Mouse (Mus musculus): Measurements from ENCODE around the gene Wdr83. TPM values are rescaled to one million over a fixed set of nuclear protein-coding genes. Genes with fewer than 3 reads are reported as not detected.

The Wdr83 gene
- polyA plus RNA-seq, 1 experiment from 2014 or later: 56.1 TPM

Small RNA genes lying within 50 kb of the gene (microRNA-seq; reads per million reads assigned to microRNA genes)
- gene Gm23388: 30.5 reads per million, percentile 41 among the genes with 10 or more reads in this experiment
- 3.4 reads per million, percentile 16 among the genes with 10 or more reads in this experiment for gene Mir7070

Other genes starting within 250 kb of the Wdr83 start
- gene Gadd45gip1, start 249.8 kb downstream of the Wdr83 start, polyA plus RNA-seq (2014; fragmentation: Nextera tagmentation; extraction: Ambion mirVana): 37.3 and 37.8 TPM in 2 replicates
- 87.7 and 100 TPM in 2 replicates for gene Rad23a, start 240.6 kb downstream of the Wdr83 start, polyA plus RNA-seq (2014; fragmentation: Nextera tagmentation; extraction: Ambion mirVana)
- gene Calr, start 234.4 kb downstream of the Wdr83 start, polyA plus RNA-seq (2014; fragmentation: Nextera tagmentation; extraction: Ambion mirVana): 708 and 747 TPM in 2 replicates
- gene Farsa, start 224.3 kb downstream of the Wdr83 start, polyA plus RNA-seq (2014; fragmentation: Nextera tagmentation; extraction: Ambion mirVana): 77.4 and 84.4 TPM in 2 replicates
- gene Syce2, start 209.2 kb downstream of the Wdr83 start, polyA plus RNA-seq (2014; fragmentation: Nextera tagmentation; extraction: Ambion mirVana): 53.2 and 58.8 TPM in 2 replicates
- gene Gcdh, start 187.4 kb downstream of the Wdr83 start, polyA plus RNA-seq (2014; fragmentation: Nextera tagmentation; extraction: Ambion mirVana): 24.6 and 31.8 TPM in 2 replicates
- gene Klf1, start 179.4 kb downstream of the Wdr83 start, polyA plus RNA-seq (2014; fragmentation: Nextera tagmentation; extraction: Ambion mirVana): 13.7 and 14.4 TPM in 2 replicates
- gene Dnase2a, start 172.7 kb downstream of the Wdr83 start, polyA plus RNA-seq (2014; fragmentation: Nextera tagmentation; extraction: Ambion mirVana): 4.3 and 4.6 TPM in 2 replicates
- 8.8 and 10.2 TPM in 2 replicates for gene Mast1, start 143.9 kb downstream of the Wdr83 start, polyA plus RNA-seq (2014; fragmentation: Nextera tagmentation; extraction: Ambion mirVana)
- gene Rtbdn, start 134.3 kb downstream of the Wdr83 start, polyA plus RNA-seq (2014; fragmentation: Nextera tagmentation; extraction: Ambion mirVana): 0.15 TPM in 1 of 2 replicates, not detected in the other
- not detected in 2 replicates for gene Gm49661, start 111.9 kb downstream of the Wdr83 start, polyA plus RNA-seq (2014; fragmentation: Nextera tagmentation; extraction: Ambion mirVana)
- gene Prdx2, start 111.7 kb downstream of the Wdr83 start, polyA plus RNA-seq (2014; fragmentation: Nextera tagmentation; extraction: Ambion mirVana): 1,298 and 1,349 TPM in 2 replicates
- gene Rnaseh2a, start 111.5 kb downstream of the Wdr83 start, polyA plus RNA-seq (2014; fragmentation: Nextera tagmentation; extraction: Ambion mirVana): 113 and 121 TPM in 2 replicates
- 3.4 and 4.5 TPM in 2 replicates for gene Junb, start 102.6 kb downstream of the Wdr83 start, polyA plus RNA-seq (2014; fragmentation: Nextera tagmentation; extraction: Ambion mirVana)
- gene Hook2, start 90.7 kb downstream of the Wdr83 start, polyA plus RNA-seq (2014; fragmentation: Nextera tagmentation; extraction: Ambion mirVana): 11.4 and 11.8 TPM in 2 replicates
- gene Best2, start 66.8 kb downstream of the Wdr83 start, polyA plus RNA-seq (2014; fragmentation: Nextera tagmentation; extraction: Ambion mirVana): not detected in 2 replicates
- 129 TPM in 2 replicates for gene Asna1, start 56.0 kb downstream of the Wdr83 start, polyA plus RNA-seq (2014; fragmentation: Nextera tagmentation; extraction: Ambion mirVana)
- gene Trir, start 54.5 kb downstream of the Wdr83 start, polyA plus RNA-seq (2014; fragmentation: Nextera tagmentation; extraction: Ambion mirVana): 164 and 180 TPM in 2 replicates
- gene Tnpo2, start 44.4 kb downstream of the Wdr83 start, polyA plus RNA-seq (2014; fragmentation: Nextera tagmentation; extraction: Ambion mirVana): 19.5 and 19.9 TPM in 2 replicates
- gene Fbxw9, start 21.3 kb downstream of the Wdr83 start, polyA plus RNA-seq (2014; fragmentation: Nextera tagmentation; extraction: Ambion mirVana): 22.4 and 25.8 TPM in 2 replicates
- 0.53 TPM in 1 of 2 replicates, not detected in the other for gene Gm5741, start 13.3 kb downstream of the Wdr83 start, polyA plus RNA-seq (2014; fragmentation: Nextera tagmentation; extraction: Ambion mirVana)
- gene Dhps, start 9.5 kb downstream of the Wdr83 start, polyA plus RNA-seq (2014; fragmentation: Nextera tagmentation; extraction: Ambion mirVana): 65.5 and 66.8 TPM in 2 replicates
- gene Wdr83os, start 566 bp downstream of the Wdr83 start, polyA plus RNA-seq (2014; fragmentation: Nextera tagmentation; extraction: Ambion mirVana): 120 and 135 TPM in 2 replicates
- gene Man2b1, start 2.0 kb upstream of the Wdr83 start, polyA plus RNA-seq (2014; fragmentation: Nextera tagmentation; extraction: Ambion mirVana): 15.7 and 16.9 TPM in 2 replicates
- gene Zfp791, start 41.8 kb upstream of the Wdr83 start, polyA plus RNA-seq (2014; fragmentation: Nextera tagmentation; extraction: Ambion mirVana): 1.3 and 1.5 TPM in 2 replicates
- not detected in 2 replicates for gene Cks1brt, start 70.6 kb upstream of the Wdr83 start, polyA plus RNA-seq (2014; fragmentation: Nextera tagmentation; extraction: Ambion mirVana)
- not detected in 2 replicates for gene Olfr371, start 144.7 kb upstream of the Wdr83 start, polyA plus RNA-seq (2014; fragmentation: Nextera tagmentation; extraction: Ambion mirVana)
- 140 and 143 TPM in 2 replicates for gene Orc6, start 218.3 kb upstream of the Wdr83 start, polyA plus RNA-seq (2014; fragmentation: Nextera tagmentation; extraction: Ambion mirVana)
- 182 and 208 TPM in 2 replicates for gene Vps35, start 218.5 kb upstream of the Wdr83 start, polyA plus RNA-seq (2014; fragmentation: Nextera tagmentation; extraction: Ambion mirVana)

Measured in midbrain, embryonic 11.5 days (tissue).